Mouse (Mus musculus): ENCODE results near the gene Bag1. TPM values are rescaled to one million over a fixed set of nuclear protein-coding genes. Genes with fewer than 3 reads are reported as not detected.

Bag1 gene
- total RNA-seq, 2 experiments from 2014 or later: 257 to 267 TPM

DNA sequence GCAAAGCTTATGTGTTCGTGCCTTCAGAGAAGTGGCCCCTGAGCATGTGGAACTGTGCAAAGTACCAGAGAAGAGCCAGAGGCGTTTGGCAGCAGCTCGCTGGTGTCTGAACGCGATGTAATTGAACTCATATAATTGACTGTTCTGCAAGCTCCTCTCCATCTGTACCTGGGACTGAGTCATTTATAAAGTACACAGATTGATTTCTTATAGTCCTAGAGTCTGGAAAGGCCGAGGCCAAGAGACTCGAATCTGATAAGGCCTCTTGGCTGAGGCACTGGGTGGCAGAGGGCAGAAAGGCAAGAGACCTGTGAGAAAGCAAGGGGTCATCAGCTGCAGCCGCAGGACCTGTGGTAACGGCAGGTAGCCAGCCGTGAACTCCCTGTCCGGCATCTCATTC, 59.3 kb downstream of the Bag1 start:
- no peak for DNase-seq

Small RNA genes within 50 kb of the gene (microRNA-seq; reads per million reads assigned to microRNA genes)
- not detected for gene Mir3094

Other genes starting within 250 kb of the Bag1 start
- 10 to 100 TPM; 15.3 to 22.1 TPM for gene Aptx, start 245.1 kb downstream of the Bag1 start, total RNA-seq (2021)
- gene Dnaja1, start 226.1 kb downstream of the Bag1 start, total RNA-seq (2021): 100 to 1,000 TPM; 199 to 219 TPM
- 10 to 100 TPM; 57.2 to 62.3 TPM for gene Smu1, start 190.4 kb downstream of the Bag1 start, total RNA-seq (2021)
- gene B4galt1, start 94.3 kb downstream of the Bag1 start, total RNA-seq (2021): 10 to 100 TPM; 73.7 to 83.0 TPM
- 1 to 10 TPM; 4.6 to 4.8 TPM for gene Spink4, start 28.2 kb downstream of the Bag1 start, total RNA-seq (2021)
- 10 to 100 TPM; 62.5 to 69.9 TPM for gene Chmp5, start 113 bp upstream of the Bag1 start, total RNA-seq (2021)
- 10 to 100 TPM; 54.9 to 66.9 TPM for gene Nfx1, start 22.6 kb upstream of the Bag1 start, total RNA-seq (2021)
- 10 to 100 TPM; 71.9 to 79.4 TPM for gene Aqp7, start 99.8 kb upstream of the Bag1 start, total RNA-seq (2021)
- gene Aqp3, start 149.9 kb upstream of the Bag1 start, total RNA-seq (2021): under 1 TPM; 0.63 to 0.76 TPM
- gene Nol6, start 176.2 kb upstream of the Bag1 start, total RNA-seq (2021): 10 to 100 TPM; 35.7 to 41.3 TPM
- gene Ube2r2, start 187.4 kb upstream of the Bag1 start, total RNA-seq (2021): 100 to 1,000 TPM; 105 to 107 TPM

Data from adrenal gland, postnatal 10 days (tissue).